Mouse (Mus musculus): Measurements from ENCODE around the gene Rbfox1. TPM values are rescaled to one million over a fixed set of nuclear protein-coding genes. Genes with fewer than 3 reads are reported as not detected.

The Rbfox1 gene
- total RNA-seq (2014; rRNA removed) (0.09 TPM in 1 of 2 replicates, not detected in the other), polyA plus RNA-seq (2012; rRNA removed) (not detected in 2 replicates)

DNA sequence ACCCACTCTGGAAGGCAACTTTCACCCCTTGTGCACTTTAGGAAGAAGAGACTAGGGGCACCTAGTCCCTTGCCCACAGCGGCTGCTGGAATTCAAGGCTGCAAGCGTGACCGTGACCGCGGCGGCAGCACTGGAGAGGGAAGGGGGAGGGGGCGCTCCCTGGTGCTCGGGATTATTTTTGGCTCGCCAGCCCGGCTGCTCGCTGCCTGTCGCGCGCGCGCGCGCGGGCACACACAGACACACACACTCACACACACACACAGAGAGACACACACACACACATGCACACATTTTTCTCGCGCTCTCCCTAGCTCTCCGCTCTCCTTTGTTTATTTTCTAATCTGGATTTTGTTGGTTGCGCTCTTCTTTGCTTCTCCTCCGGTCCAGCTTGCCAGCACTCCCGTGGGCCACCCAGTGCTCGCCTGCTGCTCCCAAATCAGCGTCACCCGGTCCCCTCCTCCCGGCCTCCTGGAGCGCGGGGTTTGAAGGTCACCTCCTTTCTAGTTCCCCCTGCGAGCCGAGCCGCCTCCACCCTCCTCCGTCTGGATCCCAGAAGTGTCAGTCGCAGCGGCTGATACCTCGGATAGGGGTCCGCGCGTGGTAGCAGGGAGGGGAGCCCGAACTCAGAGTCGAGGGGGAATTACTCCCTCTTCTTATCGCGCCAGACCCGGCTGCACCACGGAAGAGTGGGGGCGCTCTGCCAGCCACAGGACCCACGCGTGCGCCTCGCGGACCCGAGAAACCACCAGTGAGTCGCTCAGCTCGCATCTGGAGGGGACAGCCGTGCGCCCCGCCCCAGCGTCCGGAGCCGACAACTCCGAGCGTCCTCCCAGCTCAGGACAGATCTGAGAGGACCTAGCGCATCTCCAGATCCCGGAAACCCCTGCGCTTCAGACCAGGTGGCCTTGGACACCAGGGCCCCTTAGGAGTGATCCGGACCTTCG, at the start of gene Rbfox1:
Gene Rbfox1, plus strand, starts transcription at position 610 of the 944 bp plus-strand sequence.
- H3K27ac ChIP-seq (replicated peaks; ENCODE audit: insufficient read depth, low read depth, low read length), result no peak within 1 kb of the TSS
- H3K36me3 ChIP-seq (ENCODE audit: control insufficient read depth, insufficient read depth, low read length), result no peaks in the 10 kb centered on the region
- DNase-seq (ENCODE audit: extremely low read depth, low read depth, low spot score), result no peak
- H3K79me2 ChIP-seq (ENCODE audit: control insufficient read depth, insufficient read depth, low read length), result no peaks in the 10 kb centered on the region
- TF ChIP-seq CTCF (IDR thresholded peaks at IDR 0.05; ENCODE audit: low read depth, low read length) (no peak), POLR2A (IDR thresholded peaks at IDR 0.05; ENCODE audit: extremely low read depth, insufficient read depth, low read length) (no peak)
- no peak within 1 kb of the TSS for H3K9ac ChIP-seq (ENCODE audit: low read depth, low read length)
- H3K4me3 ChIP-seq (ENCODE audit: insufficient read depth, low read depth, low read length), result no peak within 1 kb of the TSS
- no peaks in the 10 kb centered on the region for H3K27me3 ChIP-seq (ENCODE audit: control insufficient read depth, insufficient read depth, low read length)
- no peaks in the 10 kb centered on the region for H3K4me1 ChIP-seq (ENCODE audit: control insufficient read depth, insufficient read depth, low read length)
- 2% methylated on average over 69 of the region's 69 CpGs for WGBS

DNA sequence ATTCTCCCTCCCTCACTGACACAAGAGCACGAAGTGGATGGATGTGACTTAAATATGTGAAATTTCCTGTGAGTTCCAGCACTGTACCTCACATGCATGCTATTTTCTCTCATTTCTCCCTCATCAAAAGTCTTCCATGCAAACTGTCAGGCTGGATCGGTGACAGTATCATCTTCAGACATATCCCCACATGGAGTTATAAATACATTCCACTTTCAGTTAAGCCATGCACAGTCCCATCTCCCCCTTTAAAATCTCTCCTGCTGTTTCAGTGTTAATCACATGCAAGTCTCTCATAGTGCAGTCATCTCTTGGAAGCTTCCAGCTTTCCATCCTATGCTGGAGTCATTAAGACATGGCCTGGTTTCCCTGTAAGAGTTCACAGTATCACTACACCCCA, 48.4 kb upstream of the Rbfox1 start:
- no peak for DNase-seq (ENCODE audit: extremely low read depth, low read depth, low spot score)
- Histone ChIP-seq H3K9ac (ENCODE audit: low read depth, low read length) (no peak overlapping the region), H3K4me1 (ENCODE audit: control insufficient read depth, insufficient read depth, low read length) (no peaks in the 10 kb centered on the region), H3K4me3 (ENCODE audit: insufficient read depth, low read depth, low read length) (no peak overlapping the region), H3K36me3 (ENCODE audit: control insufficient read depth, insufficient read depth, low read length) (no peaks in the 10 kb centered on the region), H3K79me2 (ENCODE audit: control insufficient read depth, insufficient read depth, low read length) (no peaks in the 10 kb centered on the region), H3K27ac (replicated peaks; ENCODE audit: insufficient read depth, low read depth, low read length) (no peak overlapping the region), H3K27me3 (ENCODE audit: control insufficient read depth, insufficient read depth, low read length) (no peaks in the 10 kb centered on the region)
- WGBS, result 88% methylated on average over 2 of the region's 2 CpGs
- no peak for TF ChIP-seq CTCF (IDR thresholded peaks at IDR 0.05; ENCODE audit: low read depth, low read length)
- no peak for TF ChIP-seq POLR2A (IDR thresholded peaks at IDR 0.05; ENCODE audit: extremely low read depth, insufficient read depth, low read length)

DNA sequence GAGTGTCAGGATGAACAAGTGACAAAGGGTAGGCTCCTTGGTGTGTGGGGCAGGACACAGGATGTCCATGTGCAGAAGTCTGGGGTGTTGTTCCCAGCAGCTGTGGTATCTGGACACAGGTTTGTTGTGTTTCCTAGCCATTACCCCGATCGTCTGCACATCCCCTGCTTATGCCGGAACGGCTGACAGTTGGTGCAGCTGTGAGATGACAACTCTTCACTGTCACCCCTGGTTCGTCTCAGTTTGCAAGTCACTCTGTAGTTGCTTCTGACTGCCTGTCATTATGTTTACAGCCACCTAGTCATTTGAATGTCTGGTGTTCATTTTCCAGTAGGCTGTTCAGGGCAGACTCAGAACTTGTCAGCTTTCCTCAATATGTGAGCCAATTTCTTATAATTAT, 44.0 kb upstream of the Rbfox1 start:
- 80% methylated on average over 5 of the region's 5 CpGs for WGBS
- TF ChIP-seq CTCF (IDR thresholded peaks at IDR 0.05; ENCODE audit: low read depth, low read length) (no peak), POLR2A (IDR thresholded peaks at IDR 0.05; ENCODE audit: extremely low read depth, insufficient read depth, low read length) (no peak)
- no peak overlapping the region for H3K27ac ChIP-seq (replicated peaks; ENCODE audit: insufficient read depth, low read depth, low read length)

DNA sequence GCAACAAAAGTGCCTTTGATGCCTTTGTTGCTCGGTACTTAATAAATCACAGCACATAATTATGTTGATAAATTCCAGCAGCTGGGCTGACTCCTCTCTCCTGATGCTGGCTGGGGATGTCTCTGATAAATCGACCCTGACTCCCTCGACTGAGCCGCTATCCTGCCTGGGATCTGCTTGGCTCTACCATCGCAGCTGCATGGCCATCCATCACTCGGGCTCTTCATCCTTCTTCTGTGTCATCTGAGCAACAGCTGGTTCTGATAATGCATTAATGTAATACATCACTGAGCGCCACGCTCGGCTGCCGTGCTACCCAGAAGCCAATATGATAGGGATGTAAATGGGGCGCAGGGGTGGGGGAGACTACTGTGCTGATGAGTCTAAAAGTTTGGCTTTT, 39.5 kb upstream of the Rbfox1 start:
- Histone ChIP-seq H3K4me1 (ENCODE audit: control insufficient read depth, insufficient read depth, low read length) (no peaks in the 10 kb centered on the region), H3K36me3 (ENCODE audit: control insufficient read depth, insufficient read depth, low read length) (no peaks in the 10 kb centered on the region), H3K27me3 (ENCODE audit: control insufficient read depth, insufficient read depth, low read length) (no peaks in the 10 kb centered on the region), H3K4me3 (ENCODE audit: insufficient read depth, low read depth, low read length) (no peak overlapping the region), H3K9ac (ENCODE audit: low read depth, low read length) (no peak overlapping the region), H3K27ac (replicated peaks; ENCODE audit: insufficient read depth, low read depth, low read length) (no peak overlapping the region), H3K79me2 (ENCODE audit: control insufficient read depth, insufficient read depth, low read length) (no peaks in the 10 kb centered on the region)
- TF ChIP-seq CTCF (IDR thresholded peaks at IDR 0.05; ENCODE audit: low read depth, low read length) (no peak), POLR2A (IDR thresholded peaks at IDR 0.05; ENCODE audit: extremely low read depth, insufficient read depth, low read length) (no peak)
- DNase-seq (ENCODE audit: extremely low read depth, low read depth, low spot score), result no peak
- 79% methylated on average over 11 of the region's 11 CpGs for WGBS

More for the DNA sequence above, 44.0 kb upstream of the Rbfox1 start:
- Histone ChIP-seq H3K4me1 (ENCODE audit: control insufficient read depth, insufficient read depth, low read length) (no peaks in the 10 kb centered on the region), H3K79me2 (ENCODE audit: control insufficient read depth, insufficient read depth, low read length) (no peaks in the 10 kb centered on the region), H3K36me3 (ENCODE audit: control insufficient read depth, insufficient read depth, low read length) (no peaks in the 10 kb centered on the region), H3K9ac (ENCODE audit: low read depth, low read length) (no peak overlapping the region), H3K4me3 (ENCODE audit: insufficient read depth, low read depth, low read length) (no peak overlapping the region), H3K27me3 (ENCODE audit: control insufficient read depth, insufficient read depth, low read length) (no peaks in the 10 kb centered on the region)
- no peak for DNase-seq (ENCODE audit: extremely low read depth, low read depth, low spot score)

DNA sequence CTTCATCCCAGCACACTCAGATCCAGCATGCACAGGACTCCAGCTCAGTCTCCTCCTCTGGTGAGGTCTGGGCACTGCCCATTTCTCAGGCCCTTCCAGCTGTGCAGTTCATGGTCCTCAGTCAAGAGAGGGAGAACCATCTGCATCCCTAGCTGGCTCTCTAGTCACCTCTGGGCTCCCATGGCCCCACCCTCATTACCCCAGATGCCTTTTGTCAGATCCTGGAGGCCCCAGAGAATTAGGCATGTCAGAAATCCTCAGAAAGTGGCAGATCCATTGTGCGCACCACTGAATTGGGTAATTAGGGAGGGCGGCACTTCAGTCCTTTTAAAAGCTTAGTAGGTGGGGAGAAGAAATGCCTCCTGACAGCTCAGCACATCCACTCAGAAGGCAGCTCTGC, 32.1 kb upstream of the Rbfox1 start:
- TF ChIP-seq CTCF (IDR thresholded peaks at IDR 0.05; ENCODE audit: low read depth, low read length) (no peak), POLR2A (IDR thresholded peaks at IDR 0.05; ENCODE audit: extremely low read depth, insufficient read depth, low read length) (no peak)
- no peak overlapping the region for H3K27ac ChIP-seq (replicated peaks; ENCODE audit: insufficient read depth, low read depth, low read length)
- no peaks in the 10 kb centered on the region for H3K36me3 ChIP-seq (ENCODE audit: control insufficient read depth, insufficient read depth, low read length)
- no peak for DNase-seq (ENCODE audit: extremely low read depth, low read depth, low spot score)
- H3K79me2 ChIP-seq (ENCODE audit: control insufficient read depth, insufficient read depth, low read length), result no peaks in the 10 kb centered on the region
- no peaks in the 10 kb centered on the region for H3K4me1 ChIP-seq (ENCODE audit: control insufficient read depth, insufficient read depth, low read length)
- whole genome bisulfite sequencing, result 90% methylated on average over 2 of the region's 2 CpGs
- no peak overlapping the region for H3K9ac ChIP-seq (ENCODE audit: low read depth, low read length)
- no peak overlapping the region for H3K4me3 ChIP-seq (ENCODE audit: insufficient read depth, low read depth, low read length)
- H3K27me3 ChIP-seq (ENCODE audit: control insufficient read depth, insufficient read depth, low read length), result no peaks in the 10 kb centered on the region

DNA sequence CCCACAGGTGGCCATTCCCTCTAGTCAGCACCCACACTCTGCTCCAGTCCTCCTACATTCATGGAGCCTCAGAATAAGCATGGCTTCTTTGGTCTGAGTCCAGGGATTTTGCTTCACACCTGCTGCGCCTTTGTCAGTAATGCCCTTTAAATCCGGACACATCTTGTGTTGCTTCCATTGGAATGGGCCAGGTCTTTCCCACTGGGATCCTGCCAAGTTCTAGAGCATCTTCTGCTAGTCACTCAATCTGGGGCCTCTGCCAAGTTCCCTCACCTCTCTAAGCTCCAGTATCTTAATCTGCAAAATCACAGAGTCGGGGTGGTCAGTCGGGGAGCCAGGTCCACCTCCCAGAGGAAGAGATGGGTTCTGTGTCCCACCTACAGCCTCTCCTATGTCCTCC, 20.8 kb upstream of the Rbfox1 start:
- TF ChIP-seq CTCF (IDR thresholded peaks at IDR 0.05; ENCODE audit: low read depth, low read length), result no peak
- TF ChIP-seq POLR2A (IDR thresholded peaks at IDR 0.05; ENCODE audit: extremely low read depth, insufficient read depth, low read length), result no peak
- no peak overlapping the region for H3K9ac ChIP-seq (ENCODE audit: low read depth, low read length)
- DNase-seq (ENCODE audit: extremely low read depth, low read depth, low spot score), result no peak
- no peak overlapping the region for H3K27ac ChIP-seq (replicated peaks; ENCODE audit: insufficient read depth, low read depth, low read length)
- no peaks in the 10 kb centered on the region for H3K36me3 ChIP-seq (ENCODE audit: control insufficient read depth, insufficient read depth, low read length)
- no peaks in the 10 kb centered on the region for H3K79me2 ChIP-seq (ENCODE audit: control insufficient read depth, insufficient read depth, low read length)
- no peak overlapping the region for H3K4me3 ChIP-seq (ENCODE audit: insufficient read depth, low read depth, low read length)
- WGBS, result 88% methylated on average over 4 of the region's 4 CpGs
- H3K27me3 ChIP-seq (ENCODE audit: control insufficient read depth, insufficient read depth, low read length), result no peaks in the 10 kb centered on the region
- no peaks in the 10 kb centered on the region for H3K4me1 ChIP-seq (ENCODE audit: control insufficient read depth, insufficient read depth, low read length)
